Mouse (Mus musculus) thymus, adult 2 months (tissue): ENCODE data around the gene Efr3b. TPM values are rescaled to one million over a fixed set of nuclear protein-coding genes. Genes with fewer than 3 reads are reported as not detected.

Source experiments
- DNase-seq: peaks from one replicate; pipeline ENCODE4 v3.0.0; 2021
- H3K27ac ChIP-seq: fragments of 200-500 bp; 2 replicates; pipeline ENCODE4 v1.5.1; 2012; ENCODE audit warnings: low read length, control low read depth; ENCODE audit not compliant: control insufficient read depth, insufficient read depth
- H3K27me3 ChIP-seq: fragments of 200-500 bp; 2 replicates; pipeline ENCODE4 v1.6.1; 2012; ENCODE audit warnings: mild to moderate bottlenecking, low read length, moderate library complexity, mixed read lengths; ENCODE audit not compliant: control insufficient read depth, insufficient read depth
- H3K36me3 ChIP-seq: fragments of 200-500 bp; 2 replicates; pipeline ENCODE4 v1.6.1; 2012; ENCODE audit warnings: mild to moderate bottlenecking, low read length, moderate library complexity; ENCODE audit not compliant: control insufficient read depth, insufficient read depth
- H3K4me1 ChIP-seq: fragments of 200-500 bp; replicated peaks from 2 replicates; pipeline ENCODE4 v1.6.1; 2012; ENCODE audit warnings: low read length; ENCODE audit not compliant: control insufficient read depth, insufficient read depth
- H3K4me3 ChIP-seq: fragments of 200-500 bp; 2 replicates; pipeline ENCODE4 v1.5.1; 2012; ENCODE audit warnings: mild to moderate bottlenecking, low read length, control low read depth, moderate library complexity; ENCODE audit not compliant: control insufficient read depth, insufficient read depth
- CTCF ChIP-seq: fragments of 200-500 bp; IDR thresholded peaks from 2 replicates; pipeline ENCODE4 v1.5.1; 2012; ENCODE audit warnings: mild to moderate bottlenecking, control low read depth, low read length, moderate library complexity, borderline replicate concordance; ENCODE audit not compliant: control insufficient read depth, poor library complexity, insufficient read depth; ENCODE audit errors: extremely low read depth
- POLR2A ChIP-seq: fragments of 200-500 bp; IDR thresholded peaks from 2 replicates; pipeline ENCODE4 v1.6.1; 2012; ENCODE audit warnings: mild to moderate bottlenecking, low read length, control low read depth, moderate library complexity; ENCODE audit not compliant: control insufficient read depth, poor library complexity, insufficient read depth; ENCODE audit errors: extremely low read depth
- WGBS: fragments of 180-500 bp; shearing (Covaris S2); methylation state at CpG from one replicate; pipeline ENCODE4 v1.1.7; 2018; 5-methylcytosine and 5-hydroxymethylcytosine counted together
- polyA plus RNA-seq: library from polyadenylated mRNA; depleted of rRNA; stranded (reverse); fragments of >200 nt; gene quantifications from 2 replicates; pipeline ENCODE4 v1.2.3, GENCODE M21; 2012

Efr3b gene
- polyA plus RNA-seq, 1 experiment: 1.5 TPM

- 52% methylated on average over 9 of the region's 9 CpGs for WGBS
- no peaks in the 10 kb centered on the region for H3K4me1 ChIP-seq
- H3K4me3 ChIP-seq: no peak overlapping the region
- no peak for TF ChIP-seq POLR2A
- no peak for TF ChIP-seq CTCF
- no peaks in the 10 kb centered on the region for H3K27me3 ChIP-seq
- DNase-seq: no peak
- H3K27ac ChIP-seq: no peak overlapping the region
- no peaks in the 10 kb centered on the region for H3K36me3 ChIP-seq
Measured at GRCm38 (mm10) chr12:3968380-3968779, 70.3 kb downstream of the Efr3b start.

DNA sequence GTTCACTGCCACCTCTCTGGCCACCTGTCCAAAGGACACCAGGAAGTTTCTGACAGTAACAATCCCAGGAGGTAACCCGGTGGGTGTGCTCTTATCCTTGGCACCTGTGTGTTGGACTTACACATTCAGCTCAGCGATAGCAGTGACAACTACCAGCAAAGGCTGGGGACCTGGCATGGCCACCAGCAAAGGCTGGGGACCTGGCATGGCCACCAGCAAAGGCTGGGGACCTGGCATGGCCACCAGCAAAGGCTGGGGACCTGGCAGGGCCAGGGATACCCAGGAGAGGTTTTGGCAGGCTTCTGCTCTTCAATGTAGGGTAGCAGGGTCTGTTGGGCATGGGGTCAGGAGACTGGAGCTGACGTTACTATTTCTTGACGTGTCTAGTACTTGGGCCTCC is 71.5 kb downstream of the Efr3b start:
- 98% methylated on average over 4 of the region's 4 CpGs for WGBS
- no peak for DNase-seq
- H3K4me1 ChIP-seq: no peaks in the 10 kb centered on the region
- no peaks in the 10 kb centered on the region for H3K36me3 ChIP-seq
- TF ChIP-seq POLR2A (no peak), CTCF (no peak)
- H3K27me3 ChIP-seq: no peaks in the 10 kb centered on the region
- no peak overlapping the region for H3K27ac ChIP-seq
- H3K4me3 ChIP-seq: no peak overlapping the region

DNA sequence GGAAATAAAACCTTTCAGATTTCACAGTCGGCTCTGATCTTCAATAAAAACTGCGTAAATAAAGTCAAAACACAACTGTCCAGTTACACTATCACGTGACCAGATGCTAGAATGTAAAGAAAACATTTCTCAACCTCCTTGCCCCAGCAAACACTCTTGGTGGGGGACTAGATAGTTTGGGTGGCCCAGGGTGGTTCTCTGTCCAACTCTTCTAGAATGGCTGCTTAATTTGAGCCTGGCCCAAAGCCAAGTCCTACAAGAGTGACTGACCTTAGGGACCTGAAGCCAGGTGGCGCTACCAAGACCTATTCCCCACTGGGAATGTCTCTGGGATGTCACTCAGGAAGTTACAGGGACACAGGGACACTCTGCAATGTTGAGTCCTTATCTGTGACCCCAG is 78.2 kb downstream of the Efr3b start:
- H3K27ac ChIP-seq: no peak overlapping the region

GRCm38 (mm10) chr12:3959791-3960543 is 78.7 kb downstream of the Efr3b start:
- 5% methylated on average over 53 of the region's 53 CpGs for WGBS
- Histone ChIP-seq H3K27me3 (no peaks in the 10 kb centered on the region), H3K27ac (no peak overlapping the region), H3K36me3 (no peaks in the 10 kb centered on the region), H3K4me3 (peak overlapping the region; percentile 75), H3K4me1 (peaks cover 9% of the 10 kb centered on the region)
- peak; percentile 87 for DNase-seq
- no peak for TF ChIP-seq CTCF
- peak; percentile 76 for TF ChIP-seq POLR2A

More for the DNA sequence above, 78.2 kb downstream of the Efr3b start:
- no peaks in the 10 kb centered on the region for H3K27me3 ChIP-seq
- peaks cover 9% of the 10 kb centered on the region for H3K4me1 ChIP-seq
- TF ChIP-seq POLR2A (no peak), CTCF (no peak)
- H3K4me3 ChIP-seq: peak overlapping the region; percentile 75; the same call in 1 of the 2 replicates
- 75% methylated on average over 4 of the region's 4 CpGs for WGBS
- no peaks in the 10 kb centered on the region for H3K36me3 ChIP-seq
- DNase-seq: no peak

- H3K4me3 ChIP-seq: no peak overlapping the region
- H3K4me1 ChIP-seq: peaks cover 9% of the 10 kb centered on the region
- no peak for TF ChIP-seq POLR2A
- TF ChIP-seq CTCF: no peak
- no peaks in the 10 kb centered on the region; the same call in 1 of the 2 replicates for H3K27me3 ChIP-seq
- 19% methylated on average over 3 of the region's 3 CpGs for WGBS
- no peak overlapping the region for H3K27ac ChIP-seq
- H3K36me3 ChIP-seq: no peaks in the 10 kb centered on the region
- DNase-seq: peak; percentile 8
Measured at GRCm38 (mm10) chr12:3956351-3956750, 82.4 kb downstream of the Efr3b start.

GRCm38 (mm10) chr12:3955371-3955770 is 83.3 kb downstream of the Efr3b start:
- WGBS: 36% methylated on average over 10 of the region's 10 CpGs

GRCm38 (mm10) chr12:3954651-3955050 is 84.1 kb downstream of the Efr3b start, which contains the start of gene Pomc:
Gene Pomc (plus strand): TSS chr12:3954951.
- WGBS: 40% methylated on average over 22 of the region's 22 CpGs

More at GRCm38 (mm10) chr12:3955371-3955770, 83.3 kb downstream of the Efr3b start:
- Histone ChIP-seq H3K4me1 (peaks cover 6% of the 10 kb centered on the region), H3K4me3 (no peak overlapping the region), H3K36me3 (no peaks in the 10 kb centered on the region), H3K27me3 (no peaks in the 10 kb centered on the region; the same call in 1 of the 2 replicates), H3K27ac (no peak overlapping the region)
- TF ChIP-seq POLR2A: no peak
- TF ChIP-seq CTCF: no peak
- DNase-seq: peak; percentile 20

More at GRCm38 (mm10) chr12:3954651-3955050, 84.1 kb downstream of the Efr3b start, which contains the start of gene Pomc:
- no peak for DNase-seq
- H3K27ac ChIP-seq: no peak within 1 kb of the TSS
- TF ChIP-seq CTCF: no peak
- no peak for TF ChIP-seq POLR2A
- peaks cover 2% of the 10 kb centered on the region for H3K4me1 ChIP-seq
- H3K36me3 ChIP-seq: no peaks in the 10 kb centered on the region
- no peaks in the 10 kb centered on the region; the same call in 1 of the 2 replicates for H3K27me3 ChIP-seq
- no peak within 1 kb of the TSS for H3K4me3 ChIP-seq
